Mouse (Mus musculus): Measurements from ENCODE around the gene Mef2a. TPM values are rescaled to one million over a fixed set of nuclear protein-coding genes. Genes with fewer than 3 reads are reported as not detected.

The Mef2a gene
- total RNA-seq, 1 experiment from 2014 or later: 30.3 TPM

DNA sequence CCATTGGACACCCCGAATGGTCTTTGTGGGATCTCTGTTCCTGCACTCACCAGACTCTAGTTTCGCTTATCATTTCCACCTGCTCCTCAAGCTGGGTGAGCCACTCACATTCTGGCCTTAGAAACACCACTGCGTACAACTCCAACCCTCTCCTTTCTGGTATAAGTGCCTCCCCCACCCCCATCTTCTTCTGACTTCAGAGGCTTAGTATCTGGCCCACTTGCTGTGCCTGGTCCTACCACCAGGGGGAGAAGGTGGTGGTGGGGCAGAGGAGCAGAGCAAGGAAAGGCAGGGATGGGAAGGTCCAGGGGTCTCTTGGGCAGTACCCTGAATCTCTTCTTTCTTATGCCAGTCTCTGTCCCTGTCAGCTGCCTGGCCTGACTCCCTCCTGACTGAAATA lies 155.6 kb downstream of the Mef2a start:
- ATAC-seq (replicated peaks; ENCODE audit: low read depth, poor library complexity, severe bottlenecking): peak; percentile 88

DNA sequence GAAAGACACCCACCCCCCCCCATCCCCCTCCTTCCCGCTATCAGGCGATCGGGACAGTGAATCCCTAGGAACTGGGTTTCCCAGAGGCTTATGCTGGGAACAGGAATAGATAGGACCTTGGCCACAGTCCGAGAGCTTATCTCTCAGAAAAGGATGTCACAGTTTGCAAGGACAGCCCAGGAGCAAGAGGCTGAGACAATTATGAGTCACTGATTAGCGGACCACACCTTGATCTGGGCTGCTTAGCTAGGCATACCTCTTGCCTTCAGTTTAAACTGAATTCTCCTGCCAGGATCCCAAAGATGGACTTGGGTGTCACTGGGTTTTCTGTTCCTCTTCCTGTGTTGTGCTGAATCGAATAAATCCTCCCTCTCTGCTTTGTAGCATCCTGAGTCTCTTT lies 156.3 kb downstream of the Mef2a start:
- ATAC-seq (replicated peaks; ENCODE audit: low read depth, poor library complexity, severe bottlenecking): no peak

DNA sequence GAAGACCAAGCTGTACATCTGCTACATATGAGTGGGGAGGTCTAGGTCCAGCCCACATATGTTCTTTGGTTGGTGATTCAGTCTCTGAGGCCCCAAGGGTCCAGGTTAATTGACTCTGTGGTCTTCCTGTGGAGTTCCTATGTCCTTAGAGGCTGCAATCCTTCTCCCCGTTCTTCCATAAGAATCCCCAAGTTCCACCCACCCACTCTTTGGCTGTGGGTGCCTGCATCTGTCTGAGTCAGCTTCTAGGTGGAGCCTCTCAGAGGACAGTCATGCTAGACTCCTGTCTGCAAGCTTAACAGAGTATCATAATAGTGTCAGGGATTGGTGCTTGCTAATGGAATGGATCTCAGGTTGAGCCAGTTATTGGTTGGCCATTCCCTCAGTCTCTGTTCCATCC lies 159.1 kb downstream of the Mef2a start:
- ATAC-seq (replicated peaks; ENCODE audit: low read depth, poor library complexity, severe bottlenecking): no peak

DNA sequence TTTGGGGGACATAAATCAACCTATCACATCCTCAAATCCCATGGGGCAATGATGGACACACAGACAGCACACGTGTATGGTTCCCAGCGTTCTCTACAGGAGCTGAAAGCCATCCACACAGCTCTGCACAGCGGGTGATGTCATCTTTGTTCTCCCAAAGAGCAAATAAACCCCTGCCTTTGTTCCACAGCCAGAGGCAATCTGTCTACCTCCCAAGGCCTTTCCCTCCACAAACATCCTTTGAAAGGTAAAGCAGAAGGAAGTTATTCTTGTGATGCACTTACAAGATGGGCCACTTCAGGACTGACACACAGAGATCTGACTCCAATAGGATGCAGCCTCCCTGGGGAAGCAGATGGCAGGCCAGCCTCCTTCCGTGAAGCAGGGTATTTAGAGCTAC lies 160.7 kb downstream of the Mef2a start:
- ATAC-seq (replicated peaks; ENCODE audit: low read depth, poor library complexity, severe bottlenecking): no peak

DNA sequence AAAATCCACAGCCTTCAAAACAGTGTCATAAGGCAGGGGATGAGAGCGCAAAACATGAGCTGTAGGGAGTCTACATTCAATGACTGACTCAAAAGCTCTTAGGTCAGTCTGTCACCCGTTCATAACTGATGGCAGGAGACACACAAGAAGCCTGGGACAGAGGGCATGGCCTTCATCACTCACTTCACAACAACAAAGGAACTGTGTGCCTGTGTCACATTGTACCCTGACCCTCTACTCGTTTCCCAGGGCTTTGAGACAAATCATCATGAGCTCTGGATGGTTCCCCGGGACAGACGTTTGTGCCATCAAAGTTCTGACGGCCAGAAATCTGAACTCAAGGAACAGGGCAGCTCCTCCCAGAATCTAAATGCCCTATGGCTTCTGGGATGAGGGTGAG lies 161.3 kb downstream of the Mef2a start:
- ATAC-seq (replicated peaks; ENCODE audit: low read depth, poor library complexity, severe bottlenecking): no peak

DNA sequence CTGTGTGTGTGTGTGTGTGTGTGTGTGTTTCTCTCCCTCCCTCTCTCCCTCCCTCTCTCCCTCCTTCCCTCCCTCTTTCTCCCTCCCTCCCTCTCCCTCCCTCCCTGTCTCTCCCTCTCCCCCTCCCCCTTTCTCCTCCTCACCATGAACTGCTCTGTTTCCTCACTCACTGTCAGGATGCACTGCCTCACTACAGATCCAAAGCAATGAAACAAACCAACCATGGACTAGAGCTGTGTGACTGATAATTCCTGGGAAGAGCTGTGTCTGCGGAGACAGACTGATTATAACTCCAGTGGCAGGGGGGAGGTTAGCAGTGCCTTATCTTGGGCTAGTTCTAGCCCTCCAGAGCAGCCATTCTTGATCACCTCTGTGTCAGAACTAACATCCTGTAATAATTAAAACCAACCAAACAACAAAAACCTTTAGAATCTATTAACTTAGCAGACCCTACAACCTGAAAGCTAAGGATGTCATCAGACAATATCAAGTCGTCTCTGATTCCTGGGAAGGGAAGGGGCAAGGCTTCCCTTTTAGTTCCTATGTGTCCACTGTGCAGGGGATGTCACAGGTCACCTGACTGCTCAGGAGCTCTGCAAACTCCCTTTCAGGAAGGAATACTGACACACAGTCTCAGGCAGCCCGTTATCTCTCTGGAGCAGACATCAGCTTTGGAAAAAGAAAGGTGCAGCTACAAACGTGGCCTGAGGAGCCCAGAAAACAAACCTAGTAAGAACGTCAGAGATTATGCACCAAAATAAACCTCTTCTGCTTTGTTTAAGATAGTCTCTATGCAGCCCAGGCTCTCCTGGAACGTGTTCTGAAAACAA lies 162.4 kb downstream of the Mef2a start:
- ATAC-seq (replicated peaks; ENCODE audit: low read depth, poor library complexity, severe bottlenecking): peak; percentile 45

DNA sequence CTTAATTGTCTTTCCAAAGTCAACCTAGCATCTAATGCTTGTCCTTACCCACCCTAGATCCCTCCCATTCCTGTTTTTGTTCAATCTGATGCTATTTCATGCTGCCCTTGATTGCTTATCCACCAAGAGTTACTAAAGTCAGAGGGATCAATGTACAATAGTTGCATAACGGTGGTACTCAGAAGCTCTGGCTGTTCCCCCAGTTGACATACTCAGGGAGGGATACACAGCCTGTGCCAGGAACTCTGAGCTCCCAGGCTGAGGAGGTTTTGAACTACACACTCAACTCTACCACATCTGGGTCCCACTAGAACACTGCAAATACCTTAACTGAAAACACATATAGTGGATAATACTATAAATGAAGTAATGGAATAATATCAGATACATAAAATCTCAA lies 164.3 kb downstream of the Mef2a start:
- ATAC-seq (replicated peaks; ENCODE audit: low read depth, poor library complexity, severe bottlenecking): no peak

DNA sequence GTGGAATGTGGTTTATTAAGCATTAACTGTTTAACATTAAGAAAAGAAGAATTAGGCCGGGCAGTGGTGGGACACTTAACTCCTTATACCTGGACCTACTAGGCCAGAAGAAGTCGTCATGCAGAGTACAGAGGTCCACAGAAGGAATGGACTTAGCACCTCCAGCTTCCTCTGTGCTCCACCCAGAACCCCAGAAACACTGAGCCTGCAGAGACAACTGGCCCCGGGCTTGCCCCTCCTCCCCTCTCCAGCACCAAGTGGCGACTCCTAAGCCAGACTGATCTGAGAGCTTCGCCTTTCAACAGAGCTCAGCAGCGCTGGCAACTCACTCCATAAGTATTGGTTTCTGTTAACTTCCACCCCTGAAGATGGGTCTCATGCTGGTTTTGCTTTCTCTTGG lies 165.0 kb downstream of the Mef2a start:
- no peak for ATAC-seq (replicated peaks; ENCODE audit: low read depth, poor library complexity, severe bottlenecking)

DNA sequence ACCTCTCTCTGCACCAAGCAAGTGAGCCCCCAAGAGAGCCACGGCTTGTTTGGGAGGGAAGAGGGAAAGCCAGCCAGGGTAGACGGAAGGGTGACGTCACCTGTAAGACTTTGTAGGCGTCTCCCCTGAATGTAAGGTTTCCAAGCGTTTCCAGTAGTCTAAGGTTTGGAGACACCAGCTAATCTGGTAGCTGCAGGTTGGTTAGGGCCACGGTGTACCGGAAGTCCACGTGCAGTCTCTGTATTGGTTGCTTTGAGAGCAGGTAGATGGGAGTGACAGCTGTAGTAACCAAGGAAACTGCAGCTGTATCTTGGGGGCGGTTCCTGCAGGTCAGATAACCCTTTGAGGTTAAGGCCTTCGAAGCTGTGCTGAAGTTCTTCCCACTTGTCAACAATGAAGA lies 166.2 kb downstream of the Mef2a start:
- ATAC-seq (replicated peaks; ENCODE audit: low read depth, poor library complexity, severe bottlenecking): no peak

DNA sequence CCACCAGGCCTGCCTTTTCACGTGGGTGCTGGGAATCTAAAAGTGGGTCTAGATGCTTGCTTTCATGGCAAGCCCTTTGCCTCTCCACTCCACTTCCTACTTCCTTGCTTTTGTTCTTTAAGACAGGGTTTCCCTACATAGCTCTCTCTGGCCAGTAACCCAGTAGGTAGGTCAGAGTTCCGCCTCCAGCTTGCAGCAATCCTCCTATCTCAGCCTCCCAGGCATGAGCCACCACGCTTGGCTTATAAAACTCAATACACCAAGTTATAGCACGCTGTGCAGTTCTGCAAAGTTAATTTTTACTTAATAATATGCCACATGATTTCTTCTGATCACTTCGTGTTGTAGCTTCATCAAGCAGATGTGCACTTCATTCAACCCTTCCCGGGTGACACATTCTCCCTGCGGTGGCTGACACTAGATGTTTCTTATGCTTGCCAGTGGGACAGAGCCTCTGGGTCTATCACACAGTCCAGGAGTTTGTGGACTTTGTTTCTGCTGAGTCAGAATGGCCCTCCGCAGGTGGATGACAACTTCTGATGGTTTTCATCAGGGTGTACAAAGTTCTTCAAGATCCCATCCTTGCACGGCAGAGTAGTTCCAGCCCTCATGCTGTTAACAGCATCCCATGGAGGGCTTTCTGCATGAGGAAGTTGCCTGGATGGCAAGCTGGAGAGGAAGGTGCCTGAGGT lies 166.8 kb downstream of the Mef2a start:
- no peak for ATAC-seq (replicated peaks; ENCODE audit: low read depth, poor library complexity, severe bottlenecking)

DNA sequence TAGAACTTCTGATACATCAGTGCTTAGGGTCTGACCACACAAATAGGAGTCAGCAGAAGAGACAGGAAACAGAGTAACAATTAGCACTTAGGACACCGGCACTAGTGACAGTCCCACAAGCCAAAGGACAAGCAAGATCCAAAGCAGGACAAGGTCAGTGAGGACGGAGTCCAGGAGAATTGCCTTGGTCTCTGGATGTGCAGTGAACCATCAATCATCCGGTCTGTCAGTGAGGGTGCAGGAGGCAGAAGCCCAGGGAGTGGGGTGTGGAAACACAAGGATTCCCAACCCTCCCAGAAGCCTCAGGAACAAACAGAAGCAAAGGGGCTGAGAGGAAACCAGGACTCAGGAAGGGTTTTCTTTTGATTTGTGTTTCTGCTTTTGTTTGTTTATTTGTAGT lies 169.0 kb downstream of the Mef2a start:
- ATAC-seq (replicated peaks; ENCODE audit: low read depth, poor library complexity, severe bottlenecking): no peak

DNA sequence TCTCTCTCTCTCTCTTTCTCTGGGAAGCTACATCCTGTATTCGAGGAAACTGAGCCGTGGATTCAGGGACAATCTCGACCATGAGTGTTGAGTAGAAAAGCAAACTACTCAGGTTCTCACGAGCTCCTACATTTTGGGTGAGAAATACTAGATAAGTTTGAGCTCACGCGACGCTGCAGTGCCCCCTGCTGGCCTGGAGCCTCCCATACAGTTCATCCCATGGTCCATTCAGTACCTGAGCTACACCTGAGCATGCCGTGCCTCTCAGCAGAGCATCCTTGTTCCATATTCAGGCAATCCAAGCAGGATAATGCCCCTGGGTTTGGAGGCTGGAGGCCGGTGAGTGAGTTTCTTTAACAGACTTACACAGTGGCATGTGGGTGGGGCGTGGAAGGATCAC lies 173.2 kb downstream of the Mef2a start:
- peak; percentile 85 for ATAC-seq (replicated peaks; ENCODE audit: low read depth, poor library complexity, severe bottlenecking)

DNA sequence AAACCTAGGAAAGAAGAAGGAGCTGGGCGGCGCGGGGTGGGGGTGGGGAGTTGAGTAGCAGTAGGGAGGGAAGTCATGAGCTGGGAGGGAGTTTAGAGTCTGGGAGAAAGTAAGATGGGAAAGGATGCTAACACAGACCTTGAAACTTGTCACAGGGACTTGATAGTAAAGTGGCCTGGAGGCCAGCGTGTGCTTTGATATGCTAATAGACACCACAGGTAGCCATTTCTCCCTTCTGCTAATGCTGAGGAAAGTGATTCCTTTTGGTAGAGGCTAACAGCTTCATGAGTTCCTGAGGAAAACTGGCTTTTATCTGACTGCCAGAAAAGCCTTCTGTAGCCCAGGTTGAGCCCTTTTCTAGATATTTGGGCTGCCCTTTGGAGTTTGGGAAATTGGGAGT lies 188.9 kb downstream of the Mef2a start:
- no peak for ATAC-seq (replicated peaks; ENCODE audit: low read depth, poor library complexity, severe bottlenecking)

Other genes starting within 250 kb of the Mef2a start
- gene Lysmd4, start 150.3 kb downstream of the Mef2a start, total RNA-seq (2017): 2.7 and 5.9 TPM in 2 replicates

Data from common myeloid progenitor, adult 5-6 weeks (primary cell).